Mouse (Mus musculus): Measurements from ENCODE around the gene Klhl42.

DNA sequence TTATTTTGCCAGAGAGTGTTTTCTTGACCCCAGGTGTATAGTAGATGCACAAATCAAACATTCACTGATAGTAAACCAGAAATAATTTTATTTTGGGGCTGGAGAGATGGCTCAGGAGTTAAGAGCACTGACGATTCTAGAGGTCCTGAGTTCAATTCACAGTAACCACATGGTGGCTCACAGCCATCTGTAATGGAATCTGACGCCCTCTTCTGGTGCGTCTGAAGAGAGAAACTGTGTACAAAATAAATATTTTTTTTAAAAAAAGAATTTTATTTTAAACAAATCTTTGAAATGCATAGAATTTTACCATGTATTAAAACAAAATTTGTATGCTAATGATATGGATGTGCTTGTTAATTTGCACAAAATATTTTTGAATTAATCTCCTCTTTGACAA, 2.7 kb upstream of the Klhl42 start:
- TF ChIP-seq CTCF (IDR thresholded peaks at IDR 0.05; ENCODE audit: control insufficient read depth, insufficient read depth, insufficient read length) (no peak), MAX (IDR thresholded peaks at IDR 0.05) (no peak), CEBPB (IDR thresholded peaks at IDR 0.05; ENCODE audit: low read depth) (no peak)

Measured in C2C12 (cell line).